Mouse (Mus musculus) heart, postnatal 10 days (tissue): ENCODE results near the gene Cpeb3. TPM values are rescaled to one million over a fixed set of nuclear protein-coding genes. Genes with fewer than 3 reads are reported as not detected.
"Not testable (repeated sequence)": the region's sequence is repeated elsewhere in the genome, so short reads cannot be mapped to it uniquely, and the experiment has no call there.

Source experiments
- DNase-seq, 2 experiments: peaks; one replicate each; pipeline ENCODE4 v3.0.0; 2021
- intact Hi-C: fragments of 180-260 bp; cut with DNase I; formaldehyde crosslinking; loops from one replicate; pipeline ENCODE4 v1.15.1; 2025
- total RNA-seq, 2 experiments: library from RNA; stranded (reverse); gene quantifications; 2 replicates each; pipeline ENCODE4 v1.2.3; 2021

Cpeb3 gene
- total RNA-seq, 2 experiments from 2014 or later, result 58.2 to 58.4 TPM

- DNase-seq, result no peak
- intact Hi-C loops, result loop anchor here (5.0 kb wide), 1 partner anchor 95 kb away; no protein-coding TSS in a partner anchor
Observed at GRCm38 (mm10) chr19:37172096-37172495, 36.3 kb downstream of the Cpeb3 start.

- intact Hi-C loops, result no loop called here
- DNase-seq, result no peak
Observed at GRCm38 (mm10) chr19:37156770-37157336, 51.5 kb downstream of the Cpeb3 start.

GRCm38 (mm10) chr19:37156040-37156439, 52.4 kb downstream of the Cpeb3 start:
- intact Hi-C loops, result no loop called here
- no peak for DNase-seq

- no peak for DNase-seq
Observed at GRCm38 (mm10) chr19:37147145-37147544, 61.3 kb downstream of the Cpeb3 start.

GRCm38 (mm10) chr19:37145846-37146245, 62.6 kb downstream of the Cpeb3 start:
- DNase-seq, result no peak
- intact Hi-C loops, result no loop called here

More at GRCm38 (mm10) chr19:37147145-37147544, 61.3 kb downstream of the Cpeb3 start:
- intact Hi-C loops, result no loop called here

- intact Hi-C loops, result no loop called here
- DNase-seq, result no peak
Observed at GRCm38 (mm10) chr19:37145401-37145800, 63.0 kb downstream of the Cpeb3 start.

GRCm38 (mm10) chr19:37141623-37142022, 66.8 kb downstream of the Cpeb3 start:
- intact Hi-C loops, result no loop called here
- DNase-seq, result no peak

GRCm38 (mm10) chr19:37137133-37137532, 71.3 kb downstream of the Cpeb3 start:
- DNase-seq, result no peak
- intact Hi-C loops, result no loop called here

- DNase-seq, intact Hi-C loops: not testable (repeated sequence)
Observed at GRCm38 (mm10) chr19:37135459-37135858, 72.9 kb downstream of the Cpeb3 start.

GRCm38 (mm10) chr19:37133666-37134065, 74.7 kb downstream of the Cpeb3 start:
- intact Hi-C loops, result loop anchor here (5.0 kb wide), 1 partner anchor 56 kb away; no protein-coding TSS in a partner anchor

GRCm38 (mm10) chr19:37131660-37132059, 76.7 kb downstream of the Cpeb3 start:
- intact Hi-C loops, result loop anchor here (5.0 kb wide), 1 partner anchor 54 kb away; no protein-coding TSS in a partner anchor

More at GRCm38 (mm10) chr19:37133666-37134065, 74.7 kb downstream of the Cpeb3 start:
- DNase-seq, result no peak

GRCm38 (mm10) chr19:37128461-37128860, 79.9 kb downstream of the Cpeb3 start:
- intact Hi-C loops, result no loop called here
- DNase-seq, result no peak

More at GRCm38 (mm10) chr19:37131660-37132059, 76.7 kb downstream of the Cpeb3 start:
- DNase-seq, result peak; percentile 45 to 61

GRCm38 (mm10) chr19:37127018-37127567, 81.3 kb downstream of the Cpeb3 start:
- no peak for DNase-seq
- intact Hi-C loops, result no loop called here

GRCm38 (mm10) chr19:37124961-37125360, 83.4 kb downstream of the Cpeb3 start:
- intact Hi-C loops, result no loop called here
- no peak for DNase-seq

- intact Hi-C loops, result no loop called here
- no peak for DNase-seq
Observed at GRCm38 (mm10) chr19:37119281-37119680, 89.1 kb downstream of the Cpeb3 start.

GRCm38 (mm10) chr19:37115824-37116223, 92.6 kb downstream of the Cpeb3 start:
- no peak for DNase-seq
- intact Hi-C loops, result no loop called here

- intact Hi-C loops, result no loop called here
- peak in 1 of 2 experiments; percentile 19 for DNase-seq
Observed at GRCm38 (mm10) chr19:37115374-37115773, 93.0 kb downstream of the Cpeb3 start.

- peak in 1 of 2 experiments; percentile 25 for DNase-seq
- intact Hi-C loops, result no loop called here
Observed at GRCm38 (mm10) chr19:37111831-37112230, 96.6 kb downstream of the Cpeb3 start.

- intact Hi-C loops, result no loop called here
- no peak for DNase-seq
Observed at GRCm38 (mm10) chr19:37110494-37110893, 97.9 kb downstream of the Cpeb3 start.

- intact Hi-C loops, result no loop called here
- DNase-seq, result no peak
Observed at GRCm38 (mm10) chr19:37109853-37110252, 98.5 kb downstream of the Cpeb3 start.

- intact Hi-C loops, result no loop called here
- DNase-seq, result no peak
Observed at GRCm38 (mm10) chr19:37100689-37101088, 107.7 kb downstream of the Cpeb3 start.

GRCm38 (mm10) chr19:37095666-37096330, 112.6 kb downstream of the Cpeb3 start:
- DNase-seq, result no peak
- intact Hi-C loops, result no loop called here
